Mouse (Mus musculus): ENCODE measurements at regions not wholly inside any gene's neighbourhood (a gene's known extent, or its start where the extent isn't known, plus 50 kb on each side); places are given as distances from the start of the nearest gene placed in this dataset.

GRCm38 (mm10) chr6:135519438-135519803, 157.1 kb downstream of the Emp1 start:
- no peak for ATAC-seq
- Histone ChIP-seq H3K4me2 (ENCODE audit: low read depth, low read length) (no peak overlapping the region), H3K27me3 (ENCODE audit: insufficient read depth, low read length) (no peaks in the 10 kb centered on the region), H3K36me3 (ENCODE audit: insufficient read depth, low read length) (no peaks in the 10 kb centered on the region), H3K9ac (replicated peaks; ENCODE audit: low read length) (no peak overlapping the region), H3K27ac (no peak overlapping the region), H3K4me1 (ENCODE audit: insufficient read depth, low read length) (0 out of 2 replicates have a peak, but pooled peaks cover 4% of the 10 kb centered on the region), H3K9me3 (ENCODE audit: low read length) (no peaks in the 10 kb centered on the region), H3K4me3 (ENCODE audit: low read length) (no peak overlapping the region)
- DNase-seq (ENCODE audit: low spot score) = no peak
- WGBS = 48% methylated on average over 2 of the region's 2 CpGs
- TF ChIP-seq CTCF (IDR thresholded peaks at IDR 0.05; ENCODE audit: low read depth) = no peak

- 62% methylated on average over 2 of the region's 2 CpGs for WGBS
- Histone ChIP-seq H3K27me3 (ENCODE audit: insufficient read depth, low read length) (no peaks in the 10 kb centered on the region), H3K4me3 (ENCODE audit: low read length) (no peak overlapping the region), H3K9me3 (ENCODE audit: low read length) (no peaks in the 10 kb centered on the region), H3K9ac (replicated peaks; ENCODE audit: low read length) (no peak overlapping the region), H3K4me2 (ENCODE audit: low read depth, low read length) (no peak overlapping the region), H3K4me1 (ENCODE audit: insufficient read depth, low read length) (0 out of 2 replicates have a peak, but pooled peaks cover 4% of the 10 kb centered on the region), H3K36me3 (ENCODE audit: insufficient read depth, low read length) (no peaks in the 10 kb centered on the region), H3K27ac (no peak overlapping the region)
- ATAC-seq (no peak), DNase-seq (ENCODE audit: low spot score) (no peak)
- TF ChIP-seq CTCF (IDR thresholded peaks at IDR 0.05; ENCODE audit: low read depth) = no peak
These were observed 158.5 kb downstream of the Emp1 start for GRCm38 (mm10) chr6:135520868-135521267.

GRCm38 (mm10) chr6:135524886-135525285, 162.5 kb downstream of the Emp1 start:
- no peaks in the 10 kb centered on the region for H3K4me1 ChIP-seq (ENCODE audit: insufficient read depth, low read length)
- ATAC-seq (no peak), DNase-seq (ENCODE audit: low spot score) (no peak)
- no peaks in the 10 kb centered on the region for H3K27me3 ChIP-seq (ENCODE audit: insufficient read depth, low read length)
- no peak overlapping the region for H3K4me2 ChIP-seq (ENCODE audit: low read depth, low read length)
- no peak overlapping the region for H3K27ac ChIP-seq
- H3K4me3 ChIP-seq (ENCODE audit: low read length) = no peak overlapping the region
- WGBS = 63% methylated on average over 5 of the region's 5 CpGs
- no peaks in the 10 kb centered on the region for H3K9me3 ChIP-seq (ENCODE audit: low read length)
- peak; percentile 41 for TF ChIP-seq CTCF (IDR thresholded peaks at IDR 0.05; ENCODE audit: low read depth)
- no peaks in the 10 kb centered on the region for H3K36me3 ChIP-seq (ENCODE audit: insufficient read depth, low read length)
- H3K9ac ChIP-seq (replicated peaks; ENCODE audit: low read length) = no peak overlapping the region

GRCm38 (mm10) chr6:135525841-135526327, 163.5 kb downstream of the Emp1 start:
- no peak for TF ChIP-seq CTCF (IDR thresholded peaks at IDR 0.05; ENCODE audit: low read depth)
- H3K9ac ChIP-seq (replicated peaks; ENCODE audit: low read length) = no peak overlapping the region
- DNase-seq (ENCODE audit: low spot score) (peak; percentile 90), ATAC-seq (peak; percentile 80)
- no peaks in the 10 kb centered on the region for H3K4me1 ChIP-seq (ENCODE audit: insufficient read depth, low read length)
- no peaks in the 10 kb centered on the region for H3K9me3 ChIP-seq (ENCODE audit: low read length)
- H3K27me3 ChIP-seq (ENCODE audit: insufficient read depth, low read length) = no peaks in the 10 kb centered on the region
- no peak overlapping the region for H3K4me3 ChIP-seq (ENCODE audit: low read length)
- WGBS = 25% methylated on average over 5 of the region's 5 CpGs
- no peak overlapping the region for H3K27ac ChIP-seq
- no peaks in the 10 kb centered on the region for H3K36me3 ChIP-seq (ENCODE audit: insufficient read depth, low read length)
- H3K4me2 ChIP-seq (ENCODE audit: low read depth, low read length) = peak overlapping the region; percentile 33; the same call in 1 of the 2 replicates

GRCm38 (mm10) chr6:135526460-135527160, 164.3 kb downstream of the Emp1 start:
- 0 out of 2 replicates have a peak overlapping the region, but pooled peaks have one; percentile 13 for H3K4me3 ChIP-seq (ENCODE audit: low read length)
- H3K27ac ChIP-seq = peak overlapping the region; percentile 45; the same call in 1 of the 2 replicates
- WGBS = 47% methylated on average over 24 of the region's 24 CpGs
- no peak for TF ChIP-seq CTCF (IDR thresholded peaks at IDR 0.05; ENCODE audit: low read depth)
- ATAC-seq (peak; percentile 70), DNase-seq (ENCODE audit: low spot score) (peak; percentile 64)
- no peak overlapping the region for H3K9ac ChIP-seq (replicated peaks; ENCODE audit: low read length)
- H3K9me3 ChIP-seq (ENCODE audit: low read length) = no peaks in the 10 kb centered on the region
- H3K4me2 ChIP-seq (ENCODE audit: low read depth, low read length) = peak overlapping the region; percentile 50
- no peaks in the 10 kb centered on the region for H3K27me3 ChIP-seq (ENCODE audit: insufficient read depth, low read length)
- H3K4me1 ChIP-seq (ENCODE audit: insufficient read depth, low read length) = no peaks in the 10 kb centered on the region
- no peaks in the 10 kb centered on the region for H3K36me3 ChIP-seq (ENCODE audit: insufficient read depth, low read length)

- ATAC-seq (no peak), DNase-seq (ENCODE audit: low spot score) (no peak)
- Histone ChIP-seq H3K9ac (replicated peaks; ENCODE audit: low read length) (no peak overlapping the region), H3K27me3 (ENCODE audit: insufficient read depth, low read length) (no peaks in the 10 kb centered on the region), H3K4me2 (ENCODE audit: low read depth, low read length) (no peak overlapping the region), H3K36me3 (ENCODE audit: insufficient read depth, low read length) (no peaks in the 10 kb centered on the region), H3K4me3 (ENCODE audit: low read length) (no peak overlapping the region), H3K9me3 (ENCODE audit: low read length) (no peaks in the 10 kb centered on the region), H3K27ac (no peak overlapping the region), H3K4me1 (ENCODE audit: insufficient read depth, low read length) (no peaks in the 10 kb centered on the region)
- 52% methylated on average over 4 of the region's 4 CpGs for WGBS
- TF ChIP-seq CTCF (IDR thresholded peaks at IDR 0.05; ENCODE audit: low read depth) = no peak
These were observed 165.5 kb downstream of the Emp1 start for GRCm38 (mm10) chr6:135527879-135528278.

Measured in hindbrain, postnatal 0 days (tissue).